Mouse (Mus musculus) liver, embryonic 14.5 days (tissue): ENCODE results near the gene Nos1ap.

Experiments
- CTCF ChIP-seq: IDR thresholded peaks from 2 replicates; pipeline ENCODE4 v1.5.1; 2016; ENCODE audit warnings: antibody characterized with exemption, low read depth, control low read depth
- EP300 ChIP-seq: IDR thresholded peaks from 2 replicates; pipeline ENCODE4 v1.6.1; 2016; ENCODE audit warnings: antibody characterized with exemption, low read depth

DNA sequence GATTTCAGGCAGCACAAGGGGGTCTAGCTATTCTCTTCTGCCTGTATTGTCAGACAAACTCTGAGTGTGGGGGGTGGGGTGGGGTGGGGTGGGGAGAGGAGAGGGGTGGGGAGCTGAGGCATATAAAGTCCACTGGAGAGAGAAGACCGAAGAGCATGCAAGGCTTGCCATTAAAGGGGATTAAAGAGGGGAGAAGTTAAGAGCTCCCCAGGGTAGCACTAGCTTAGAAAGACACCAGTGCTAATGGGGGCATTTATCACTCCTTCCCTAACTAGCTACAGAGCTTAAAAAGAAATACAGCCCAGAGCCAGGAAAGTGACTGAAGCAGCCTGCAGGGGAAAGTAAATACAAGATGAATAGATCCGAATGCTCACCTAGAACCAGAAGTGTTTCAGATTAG is 141.4 kb downstream of the Nos1ap start:
- TF ChIP-seq CTCF (no peak), EP300 (no peak)
